Mouse (Mus musculus): ENCODE results near the gene Fgf12. TPM values are rescaled to one million over a fixed set of nuclear protein-coding genes. Genes with fewer than 3 reads are reported as not detected.

Fgf12 gene
- polyA plus RNA-seq, 1 experiment from 2014 or later: not detected

MicroRNA genes within 50 kb of the gene (microRNA counts, 519-probe panel; counts per million panel counts)
- microRNA mmu-miR-690: 2,436 counts per million, percentile 62 among the panel's probes with 10 or more counts

Small RNAs within 50 kb of the gene (microRNA-seq; reads per million reads assigned to microRNA genes)
- not detected for gene Mir690

Other genes with a start within 250 kb of the Fgf12 start
- gene Mb21d2, start 176.6 kb upstream of the Fgf12 start, polyA plus RNA-seq (2015; fragmentation: Nextera tagmentation; extraction: Ambion mirVana): 1.5 and 1.6 TPM in 2 replicates

Data from liver, embryonic 16.5 days (tissue).